8 mouse cellular contexts compared by ENCODE assay signal in the genomic region with DNA sequence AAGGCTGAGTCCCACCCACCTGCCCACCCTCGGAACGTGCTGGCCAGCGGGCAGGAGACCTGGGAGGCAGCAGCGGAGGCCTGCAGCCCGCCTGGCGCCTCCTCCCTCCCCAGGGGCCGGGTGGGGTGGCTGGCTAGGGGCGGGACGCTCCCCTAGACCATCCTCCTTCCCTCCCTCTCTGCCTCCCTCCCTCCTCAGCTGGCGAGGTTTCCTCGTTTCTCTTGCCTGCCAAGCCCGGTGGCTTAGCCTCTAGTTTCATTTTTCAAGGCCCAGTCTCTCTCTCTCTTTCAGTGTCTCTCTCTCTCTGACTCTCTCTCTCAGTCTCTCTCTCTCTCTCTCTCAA. TPM values are rescaled to one million over a fixed set of nuclear protein-coding genes. Genes with fewer than 3 reads are reported as not detected.
DNase-seq lines count a peak whose midpoint lies in the region; ATAC-seq and TF ChIP-seq lines count a peak whose summit lies in the region.

No protein-coding gene starts in this region.

- H3K27me3 ChIP-seq in forebrain, embryonic 15.5 days: no peaks in the 10 kb centered on the region

- intact Hi-C loops in heart, postnatal 36 days (cut with DNase I): loop anchor here (10.0 kb wide), 1 partner anchor 317 kb away; a partner anchor contains a TSS

- ATAC-seq in forebrain, embryonic 15.5 days (replicated peaks): peak; percentile 77

- peaks cover 11% of the 10 kb centered on the region for H3K4me1 ChIP-seq in forebrain, embryonic 15.5 days

- H3K4me3 ChIP-seq in forebrain, embryonic 15.5 days: peak overlapping the region; percentile 40
- H3K4me3 ChIP-seq in layer of hippocampus, adult 2 months: peak overlapping the region; percentile 56

- no peaks in the 10 kb centered on the region for H3K9me3 ChIP-seq in forebrain, embryonic 15.5 days

- no peak for TF ChIP-seq CTCF in layer of hippocampus, adult 2 months (conservative IDR thresholded peaks at IDR 0.05)

- peak; percentile 91 for DNase-seq in MN1 (ENCODE audit: low spot score)
- DNase-seq in cerebellum, adult 18-20 months: peak; percentile 84 to 85
- DNase-seq in heart, postnatal 36 days: peak; percentile 88 to 89
- peak; percentile 72 to 75 for DNase-seq in layer of hippocampus, adult 2 months (ENCODE audit: low spot score in 2 of 2)
- peak; percentile 95 for DNase-seq in lung, postnatal 10 days
- peak; percentile 83 for DNase-seq in ovary, postnatal 14 days (ENCODE audit: low spot score)
- peak; percentile 76 for DNase-seq in thymus, postnatal 25 days

- peak overlapping the region; percentile 70 for H3K4me2 ChIP-seq in forebrain, embryonic 15.5 days (replicated peaks)

- H3K27ac ChIP-seq in forebrain, embryonic 15.5 days (replicated peaks): peak overlapping the region; percentile 44
- H3K27ac ChIP-seq in layer of hippocampus, adult 2 months: peak overlapping the region; percentile 78

- 0% methylated on average over 10 of the region's 12 CpGs for WGBS in forebrain, embryonic 15.5 days

- H3K36me3 ChIP-seq in forebrain, embryonic 15.5 days: peaks cover 4% of the 10 kb centered on the region; the same call in 1 of the 2 replicates

- H3K9ac ChIP-seq in forebrain, embryonic 15.5 days (replicated peaks): peak overlapping the region; percentile 52

RNA-seq across cellular contexts. Expression of a gene that starts 5.1 kb away (rescaled TPM):
- 6.4 and 8.3 TPM in 2 replicates for polyA plus RNA-seq in forebrain, embryonic 15.5 days (2015; fragmentation: Nextera tagmentation; extraction: Ambion mirVana)
- total RNA-seq in heart, postnatal 36 days (2021): 10 to 100 TPM in 1 of 2 experiments, 1 to 10 TPM in 1; 9.5 to 11.5 TPM
- 10 to 100 TPM in 1 of 2 experiments, 1 to 10 TPM in 1; 6.3 to 10.8 TPM for total RNA-seq in layer of hippocampus, adult 2 months (2021)

RNA-seq across cellular contexts. Expression of a gene that starts 8.0 kb away (rescaled TPM):
- 13.8 and 14.3 TPM in 2 replicates for polyA plus RNA-seq in forebrain, embryonic 15.5 days (2015; fragmentation: Nextera tagmentation; extraction: Ambion mirVana)
- 1 to 10 TPM; 8.3 to 8.4 TPM for total RNA-seq in heart, postnatal 36 days (2021)
- 1 to 10 TPM; 3.3 to 3.8 TPM for total RNA-seq in layer of hippocampus, adult 2 months (2021)

RNA-seq across cellular contexts. Expression of a gene that starts 17.5 kb away (rescaled TPM):
- 1.1 and 1.3 TPM in 2 replicates for polyA plus RNA-seq in forebrain, embryonic 15.5 days (2015; fragmentation: Nextera tagmentation; extraction: Ambion mirVana)
- total RNA-seq in heart, postnatal 36 days (2021): under 1 TPM; 0.95 to 0.97 TPM
- under 1 TPM; 0.38 to 0.39 TPM for total RNA-seq in layer of hippocampus, adult 2 months (2021)

RNA-seq across cellular contexts. Expression of a gene that starts 33.8 kb away (rescaled TPM):
- 15.8 and 17.1 TPM in 2 replicates for polyA plus RNA-seq in forebrain, embryonic 15.5 days (2015; fragmentation: Nextera tagmentation; extraction: Ambion mirVana)
- 10 to 100 TPM; 29.9 to 31.8 TPM for total RNA-seq in heart, postnatal 36 days (2021)
- 10 to 100 TPM; 17.5 to 18.1 TPM for total RNA-seq in layer of hippocampus, adult 2 months (2021)

RNA-seq across cellular contexts. Expression of a gene that starts 34.1 kb away (rescaled TPM):
- 2.0 and 2.2 TPM in 2 replicates for polyA plus RNA-seq in forebrain, embryonic 15.5 days (2015; fragmentation: Nextera tagmentation; extraction: Ambion mirVana)
- under 1 TPM; 0.22 to 0.41 TPM for total RNA-seq in heart, postnatal 36 days (2021)
- total RNA-seq in layer of hippocampus, adult 2 months (2021): 100 to 1,000 TPM; 147 TPM

Comparison
In these comparisons a context has a peak if more than half of its experiments do, and no peak if none do; other contexts are left out.
1. Peak in every context shown above with its lines: DNase-seq, ATAC-seq, H3K4me3 ChIP-seq and H3K27ac ChIP-seq.